Mouse (Mus musculus) embryonic fibroblast, embryonic 13.5 days (primary cell): ENCODE data around the gene A1cf.

Source experiments
- CTCF ChIP-seq: IDR thresholded peaks from 2 replicates; pipeline ENCODE4 v1.5.1; 2011; ENCODE audit warnings: mild to moderate bottlenecking, control low read depth, low read length, moderate library complexity, borderline replicate concordance; ENCODE audit not compliant: insufficient read depth
- POLR2A ChIP-seq: IDR thresholded peaks from 2 replicates; pipeline ENCODE4 v1.6.1; 2011; ENCODE audit warnings: low read depth, mild to moderate bottlenecking, control low read depth, low read length, moderate library complexity

DNA sequence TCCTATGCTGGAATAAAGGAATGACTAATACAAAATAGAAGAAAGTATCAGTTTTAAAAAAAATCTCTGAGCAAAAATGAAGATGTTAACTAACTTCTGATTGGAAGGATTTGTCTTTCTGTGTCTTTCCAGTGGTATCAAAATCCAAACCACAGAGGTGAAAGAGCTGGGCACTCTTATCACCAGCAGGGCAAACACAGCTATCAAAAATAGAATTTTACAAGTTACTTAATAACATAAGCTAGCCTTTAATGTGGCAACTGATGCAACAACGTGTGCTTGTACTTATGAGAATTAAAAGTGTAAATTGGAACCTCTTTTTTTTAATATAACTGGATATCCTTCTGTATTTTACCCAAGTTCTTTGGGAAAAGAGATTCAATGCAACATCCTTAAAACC, 27.4 kb downstream of the A1cf start:
- no peak for TF ChIP-seq CTCF
- no peak for TF ChIP-seq POLR2A
